Mouse (Mus musculus): ENCODE measurements around the gene Cfap57.
"Not testable (repeated sequence)": the region's sequence is repeated elsewhere in the genome, so short reads cannot be mapped to it uniquely, and the experiment has no call there.

Cfap57 gene

DNA sequence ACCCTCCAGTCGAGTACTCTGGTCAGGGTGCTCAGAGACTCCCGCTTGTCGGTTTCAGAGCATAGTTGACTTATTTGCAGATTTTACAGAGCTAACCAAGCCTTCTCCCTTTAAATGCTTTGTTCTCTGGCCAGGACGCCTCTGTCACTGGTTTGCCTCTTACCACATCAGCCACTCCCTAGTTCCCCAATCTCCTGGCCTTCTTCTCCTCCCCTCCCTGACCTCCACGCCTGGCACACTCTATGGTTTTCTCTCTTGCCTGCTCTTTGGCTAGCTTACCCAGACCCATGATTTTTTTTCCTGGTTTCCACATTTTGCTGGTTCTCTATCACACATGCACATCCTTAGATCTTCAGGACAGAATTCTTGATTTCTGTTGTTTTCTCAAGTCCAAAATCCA is 102.4 kb downstream of the Cfap57 start:
- DNase-seq (ENCODE audit: low spot score in 2 of 2) = no peak

DNA sequence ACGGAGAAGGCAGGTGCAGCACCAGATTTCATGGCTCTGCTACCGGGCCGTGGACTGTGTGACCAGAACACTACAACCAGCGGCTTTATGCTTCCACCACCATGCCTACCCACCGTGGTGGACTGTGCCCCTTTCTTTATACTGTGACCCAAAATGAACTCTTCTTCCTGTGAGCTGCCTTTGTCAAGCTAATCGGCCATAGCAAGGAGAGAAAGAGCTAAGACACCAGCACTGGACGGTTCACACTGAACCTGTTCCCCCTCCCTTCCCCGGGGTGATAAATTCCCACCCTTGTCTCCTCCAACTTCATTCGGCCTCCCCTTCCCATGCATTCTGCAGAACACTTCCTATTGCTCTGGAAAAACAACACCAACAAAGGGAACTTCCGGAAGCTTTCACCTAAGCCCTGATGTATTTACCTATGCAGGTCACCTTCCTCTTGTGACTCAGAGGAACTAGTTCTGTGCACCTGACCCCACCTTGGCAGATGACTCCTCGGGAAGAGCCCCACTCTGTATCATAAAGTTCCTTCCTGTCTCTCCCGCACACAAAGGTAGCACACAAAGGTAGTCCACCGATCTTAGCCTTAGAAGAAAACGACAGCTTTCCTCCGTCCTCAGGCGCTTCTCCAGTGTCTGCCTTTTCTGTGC is 103.0 kb downstream of the Cfap57 start:
- DNase-seq (ENCODE audit: low spot score in 2 of 2) = no peak

DNA sequence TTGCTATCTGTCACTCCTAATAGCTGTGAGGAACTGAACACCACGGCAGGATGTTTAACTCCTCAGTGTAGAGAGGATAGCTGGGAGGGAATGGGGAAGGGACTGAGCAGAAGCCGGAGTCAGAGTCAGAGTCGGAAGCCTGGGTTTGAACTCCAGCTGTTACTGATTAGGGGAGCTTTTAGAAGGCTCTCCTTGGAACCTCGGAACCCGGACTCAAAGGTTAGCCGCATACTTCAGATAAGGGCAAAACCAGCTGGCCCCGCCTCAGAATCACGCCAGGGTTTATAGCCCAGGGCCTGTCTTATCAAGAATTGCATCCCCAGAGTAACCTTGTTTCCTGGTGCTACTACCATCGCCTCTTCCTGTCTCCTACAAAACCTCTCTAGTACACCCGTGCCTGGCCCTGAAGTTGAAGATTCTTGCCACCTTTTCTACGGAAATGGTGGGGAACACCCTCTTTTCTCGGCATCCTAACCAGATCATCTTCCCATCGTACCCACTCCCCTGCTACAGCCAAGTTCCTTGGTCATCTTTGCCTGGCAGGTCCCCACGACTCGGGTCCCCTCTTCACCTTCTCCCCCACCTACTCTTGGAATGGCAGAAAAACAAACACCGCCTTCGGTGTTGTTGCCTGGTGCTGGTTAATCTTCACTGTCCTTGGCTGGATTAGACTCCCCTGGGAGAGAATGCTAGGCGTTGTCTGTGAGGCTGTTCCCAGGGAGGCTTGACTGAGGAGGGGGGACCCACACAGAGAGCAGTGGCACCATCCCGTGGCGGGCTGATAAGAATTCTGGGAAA is 103.7 kb downstream of the Cfap57 start:
- DNase-seq (ENCODE audit: low spot score in 2 of 2) = no peak

DNA sequence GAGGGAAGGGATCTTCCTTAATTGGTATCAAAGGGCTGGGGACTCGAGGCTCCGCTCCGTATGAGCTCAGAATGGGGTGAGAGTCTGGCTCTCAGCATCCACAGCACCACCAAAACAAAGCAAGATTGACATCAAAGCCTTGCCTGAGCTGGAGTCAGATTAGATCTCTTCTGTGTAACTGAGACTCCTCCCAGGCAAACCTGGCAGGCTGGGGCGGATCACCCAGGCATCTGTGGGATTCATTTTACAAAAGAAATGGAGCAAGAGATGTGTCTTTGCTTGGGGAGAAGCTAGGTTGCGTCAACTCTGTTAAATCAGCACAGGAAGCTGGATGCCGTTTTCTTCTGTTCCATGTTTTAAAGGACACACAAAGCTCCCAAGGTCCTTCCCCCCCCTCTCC is 111.5 kb downstream of the Cfap57 start:
- DNase-seq (ENCODE audit: low spot score in 2 of 2) = no peak

DNA sequence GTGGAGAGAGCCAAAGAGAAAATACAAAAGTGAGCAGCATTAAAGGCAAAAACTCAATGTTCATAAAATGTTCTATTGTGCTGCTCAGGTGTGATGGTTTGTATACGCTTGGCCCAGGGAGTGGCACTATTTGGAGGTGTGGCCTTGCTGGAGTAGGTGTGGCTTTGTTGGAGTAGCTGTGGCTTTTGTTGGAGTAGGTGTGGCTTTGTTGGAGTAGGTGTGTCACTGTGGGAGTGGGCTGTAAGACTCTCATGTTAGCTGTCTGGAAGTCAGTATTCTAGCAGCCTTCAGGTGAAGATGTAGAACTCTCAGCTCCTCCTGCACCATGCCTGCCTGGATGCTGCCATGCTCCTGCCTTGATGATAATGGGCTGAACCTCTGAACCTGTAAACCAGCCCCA is 113.4 kb downstream of the Cfap57 start:
- not testable (repeated sequence) for DNase-seq (ENCODE audit: low spot score in 2 of 2)

DNA sequence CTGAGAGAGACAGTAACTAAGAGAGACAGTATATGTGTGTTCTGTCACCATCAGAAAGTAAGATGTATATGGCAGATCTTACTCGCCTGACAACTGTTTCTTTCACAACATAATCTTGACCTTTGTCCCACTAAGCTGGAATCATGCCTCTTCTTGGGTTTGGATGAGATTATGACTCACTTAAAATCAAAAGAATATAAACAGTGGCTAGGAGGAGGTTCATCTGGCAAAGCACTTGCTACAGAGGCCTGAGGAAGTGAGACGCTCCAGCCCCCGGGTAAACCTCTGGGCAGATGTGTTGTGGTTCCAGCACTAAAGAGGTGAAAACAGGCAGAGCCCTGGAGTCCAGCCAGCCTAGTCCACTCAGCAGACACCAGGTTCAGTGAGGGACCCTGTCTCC is 115.0 kb downstream of the Cfap57 start:
- no peak for DNase-seq (ENCODE audit: low spot score in 2 of 2)

Measured in spleen, postnatal 36 days (tissue).